Mouse (Mus musculus) embryo, embryonic 10 days (tissue): ENCODE measurements at regions not wholly inside any gene's neighbourhood (a gene's known extent, or its start where the extent isn't known, plus 50 kb on each side); places are given as distances from the start of the nearest gene placed in this dataset.

Source experiments
- DNase-seq: peaks from one replicate; pipeline ENCODE4 v3.0.0-alpha.2; 2015; ENCODE audit warnings: low spot score

DNA sequence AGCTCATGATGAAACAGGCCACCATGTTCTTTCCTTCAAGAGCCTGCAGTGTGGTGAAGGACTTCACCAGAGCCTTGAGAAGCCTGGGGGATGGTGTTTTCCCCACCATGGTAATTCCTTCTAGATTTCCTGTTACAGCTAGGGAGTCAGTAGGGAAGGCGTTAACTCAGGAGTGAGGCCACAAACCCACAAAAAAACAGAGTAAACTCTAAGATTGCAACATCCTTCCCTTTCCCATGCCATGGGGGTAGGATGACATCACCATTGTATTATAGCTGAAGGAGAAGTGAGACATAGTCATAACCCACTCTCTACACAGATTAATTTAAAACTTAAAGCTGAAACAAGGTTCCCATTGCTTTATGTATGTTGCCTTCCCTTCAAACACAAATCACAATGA is 218.7 kb upstream of the F930015N05Rik start:
- no peak for DNase-seq

DNA sequence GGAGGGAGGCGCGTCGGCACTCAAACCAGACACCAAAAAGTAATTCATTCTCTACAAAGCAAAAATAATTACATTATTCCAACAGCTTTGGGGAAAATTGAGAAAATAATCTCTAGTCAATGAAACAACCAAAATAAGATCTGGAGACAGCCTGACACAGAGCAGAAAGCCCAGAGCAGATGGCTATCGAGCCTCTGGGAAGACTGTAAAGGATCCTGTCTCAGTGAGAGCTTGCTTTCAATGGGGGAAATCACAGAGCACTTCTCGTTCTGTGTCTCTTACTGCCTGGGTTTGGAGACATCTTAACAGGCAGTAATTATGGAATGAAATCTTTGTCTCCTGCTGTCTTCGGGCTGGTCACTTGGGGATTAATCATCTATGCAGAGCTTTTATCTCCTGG is 226.7 kb upstream of the F930015N05Rik start:
- DNase-seq = no peak

DNA sequence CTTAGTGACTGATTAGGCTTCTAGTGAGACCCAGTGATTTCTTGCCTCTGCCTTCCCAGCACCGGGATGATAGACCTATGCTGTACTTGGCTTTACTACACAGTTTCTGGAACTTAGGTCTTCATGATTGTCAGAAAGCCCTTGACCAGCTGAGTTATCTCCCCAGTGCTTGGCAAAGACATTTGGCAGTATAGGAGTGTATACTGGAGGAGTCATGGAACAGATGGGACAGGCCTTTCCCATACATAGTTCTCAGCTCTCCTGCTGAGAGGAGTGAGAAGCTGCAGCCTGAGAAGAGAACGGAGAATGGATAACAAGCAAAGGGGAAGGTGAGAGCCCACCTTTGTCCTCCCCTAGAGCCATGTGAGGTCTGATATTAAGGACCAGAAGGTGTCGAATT is 230.6 kb upstream of the F930015N05Rik start:
- DNase-seq = no peak

DNA sequence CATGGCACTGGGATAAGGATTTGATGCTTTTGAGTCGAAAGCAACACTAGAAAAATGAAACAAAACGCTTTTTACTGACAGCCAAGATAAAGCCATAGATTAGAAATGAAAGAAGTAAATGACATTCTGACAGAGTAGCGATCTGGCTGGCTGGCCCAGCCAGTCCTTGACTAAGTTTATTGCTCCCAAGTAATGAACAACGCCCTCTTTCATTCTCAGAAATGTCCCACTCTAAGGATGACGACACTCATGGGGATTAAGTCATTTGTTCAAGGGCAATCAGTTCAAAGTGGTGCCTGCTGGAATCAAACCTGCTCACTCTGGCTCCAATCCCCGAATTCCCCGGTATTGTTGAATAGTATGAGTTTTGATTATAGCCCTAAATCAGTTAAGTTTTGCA is 231.1 kb upstream of the F930015N05Rik start:
- no peak for DNase-seq

- DNase-seq = peak; percentile 36
Observed at GRCm38 (mm10) chr11:64671898-64672297, 235.4 kb upstream of the F930015N05Rik start.

GRCm38 (mm10) chr11:64673546-64673945 is 237.1 kb upstream of the F930015N05Rik start:
- DNase-seq = no peak

GRCm38 (mm10) chr11:64703776-64704175 is 267.3 kb upstream of the F930015N05Rik start:
- no peak for DNase-seq

GRCm38 (mm10) chr11:64711801-64712200 is 267.0 kb upstream of the Elac2 start:
- DNase-seq = no peak

DNA sequence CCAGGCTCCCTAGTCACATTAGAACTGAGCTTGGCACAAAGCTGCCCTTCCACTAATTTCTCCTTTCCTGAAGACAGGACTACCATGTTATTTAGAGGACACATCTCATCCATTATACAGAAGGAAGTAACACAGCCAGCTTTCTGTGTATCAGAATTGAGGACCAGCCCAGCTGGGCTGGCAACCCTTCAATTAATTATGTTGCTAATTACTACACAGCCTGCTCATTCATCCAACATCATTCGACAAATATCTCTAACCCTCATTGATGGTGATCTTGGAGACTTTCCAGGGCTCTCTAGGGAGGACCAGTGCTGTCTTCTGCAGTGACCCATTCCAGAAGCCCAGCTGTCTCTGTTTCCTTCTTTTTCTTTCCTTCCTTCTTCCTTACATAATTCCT is 263.7 kb upstream of the Elac2 start:
- no peak for DNase-seq

- DNase-seq = peak; percentile 87
Observed at GRCm38 (mm10) chr11:64718316-64719085, 260.3 kb upstream of the Elac2 start.

DNA sequence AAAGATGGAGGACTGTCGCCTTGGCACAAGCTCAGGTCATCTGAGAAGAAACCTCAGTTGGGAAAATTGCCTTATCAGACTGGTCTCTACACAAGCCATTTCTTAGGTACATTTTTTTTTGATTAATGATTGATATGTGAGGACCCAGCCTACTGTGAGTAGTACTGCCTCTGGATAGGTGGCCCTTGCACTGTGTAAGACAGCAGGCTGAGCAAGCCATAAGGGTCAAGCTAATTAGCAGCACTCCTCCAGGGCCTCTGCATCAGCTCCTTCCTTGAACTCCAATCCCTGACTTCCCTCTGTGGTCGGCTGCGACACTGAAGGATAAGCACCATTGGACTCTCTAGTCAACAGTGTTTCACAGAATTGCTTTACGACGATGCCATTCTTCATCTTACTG is 252.6 kb upstream of the Elac2 start:
- no peak for DNase-seq

DNA sequence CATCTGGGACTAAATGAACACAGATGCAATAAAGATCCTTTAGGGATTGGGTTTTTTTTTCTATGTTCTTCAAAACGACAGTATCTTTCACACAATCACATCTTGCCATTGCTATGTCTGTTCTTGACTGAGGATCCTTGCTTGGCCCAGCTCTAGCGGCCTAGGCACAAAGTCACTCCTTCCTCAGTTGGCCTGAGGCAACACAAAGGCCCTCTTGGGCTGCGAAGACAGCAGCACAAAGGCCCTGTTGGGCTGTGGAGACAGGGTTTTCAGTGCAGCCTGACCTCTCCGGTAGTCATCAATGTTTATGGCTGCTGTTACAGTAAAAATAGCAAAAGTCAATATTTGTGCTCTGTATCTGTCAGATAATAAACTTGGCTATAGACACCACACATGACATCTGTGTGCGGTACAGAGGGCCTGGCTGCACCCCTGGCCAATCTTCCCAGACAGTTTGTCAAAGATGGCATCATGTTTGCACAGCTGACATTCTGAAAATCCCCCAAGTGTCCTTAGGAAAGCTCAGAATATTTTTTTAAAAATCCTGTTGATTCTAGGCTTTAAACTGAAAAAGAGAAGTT is 250.9 kb upstream of the Elac2 start:
- no peak for DNase-seq

- DNase-seq = peak; percentile 20
Observed at GRCm38 (mm10) chr11:64738948-64739347, 239.9 kb upstream of the Elac2 start.

DNA sequence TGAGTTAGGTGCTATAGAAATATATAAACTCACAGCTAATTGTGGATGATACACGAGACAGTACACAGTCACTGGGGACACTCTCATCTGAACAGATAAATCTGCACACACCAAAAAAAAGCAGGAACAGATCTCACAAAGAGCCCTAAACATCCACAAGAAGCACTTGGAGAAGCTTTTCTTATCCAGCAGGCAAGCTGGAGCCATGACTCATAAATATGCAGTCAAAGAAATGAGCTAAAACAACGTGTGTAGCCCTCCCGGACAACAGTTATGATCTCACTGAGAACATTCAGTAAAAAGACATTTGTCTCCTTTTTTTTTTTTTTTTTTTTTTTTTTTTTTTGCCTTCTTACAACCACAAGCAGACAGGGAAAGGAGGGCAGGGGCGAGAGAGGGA is 235.1 kb upstream of the Elac2 start:
- no peak for DNase-seq

DNA sequence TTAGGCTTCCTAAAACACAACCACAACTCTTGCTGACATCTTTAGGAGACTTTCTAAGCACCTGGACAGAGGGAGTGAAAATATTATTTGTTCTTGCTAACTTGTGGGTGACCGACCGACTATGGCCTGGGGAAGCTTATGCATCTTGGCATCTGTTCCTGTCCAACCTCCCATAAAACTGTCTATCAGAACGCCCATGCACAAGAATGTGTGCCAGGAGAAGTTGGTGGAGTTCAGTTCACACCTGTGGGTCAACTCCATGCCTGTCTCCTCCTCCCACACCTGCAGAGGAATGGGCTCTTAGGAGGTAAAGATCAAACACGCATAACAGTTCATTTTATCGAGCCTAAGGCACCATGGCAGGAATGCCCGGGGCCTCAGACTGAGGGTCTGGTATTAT is 232.7 kb upstream of the Elac2 start:
- no peak for DNase-seq

GRCm38 (mm10) chr11:64749976-64750375 is 228.9 kb upstream of the Elac2 start:
- DNase-seq = peak; percentile 35

DNA sequence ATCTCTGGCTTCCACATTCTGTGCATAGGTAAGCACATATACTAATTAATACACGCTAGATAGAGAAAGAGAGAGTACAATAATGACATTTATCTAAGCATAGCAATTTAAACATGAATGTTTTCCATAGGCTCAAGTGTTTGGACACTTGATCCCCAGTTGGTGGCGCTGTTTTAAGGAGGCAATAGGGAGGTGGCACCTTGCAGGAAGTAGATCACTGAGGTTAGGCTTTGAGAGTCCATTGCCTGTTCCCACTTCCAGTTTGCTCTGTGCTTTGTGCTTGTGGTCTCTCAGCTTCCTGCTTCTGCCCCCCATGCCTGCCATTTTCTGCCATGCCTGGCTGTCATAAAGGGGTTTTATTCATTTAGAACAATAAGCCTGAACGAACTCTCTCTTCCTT is 226.5 kb upstream of the Elac2 start:
- peak; percentile 37 for DNase-seq

DNA sequence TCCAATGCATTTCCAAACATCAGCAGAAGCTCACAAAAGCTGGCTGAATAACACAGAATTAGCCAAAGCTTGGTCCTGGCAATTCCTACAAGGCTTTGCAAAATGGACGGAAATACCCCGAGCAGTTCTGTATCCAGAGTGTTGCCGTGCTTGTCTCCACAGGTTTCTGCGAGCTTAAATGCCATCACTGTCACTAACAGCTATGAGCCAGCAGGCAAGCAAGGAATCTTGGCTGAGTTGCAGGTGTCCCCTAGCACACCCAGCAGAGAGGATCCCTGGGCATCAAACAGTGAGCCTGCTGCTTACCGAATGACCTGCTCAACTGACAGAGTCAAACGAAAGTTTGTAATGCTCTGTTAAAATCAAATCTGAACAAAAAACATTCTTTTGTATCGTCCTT is 226.0 kb upstream of the Elac2 start:
- DNase-seq = no peak

- DNase-seq = peak; percentile 56
Observed at GRCm38 (mm10) chr11:64754076-64754475, 224.8 kb upstream of the Elac2 start.

DNA sequence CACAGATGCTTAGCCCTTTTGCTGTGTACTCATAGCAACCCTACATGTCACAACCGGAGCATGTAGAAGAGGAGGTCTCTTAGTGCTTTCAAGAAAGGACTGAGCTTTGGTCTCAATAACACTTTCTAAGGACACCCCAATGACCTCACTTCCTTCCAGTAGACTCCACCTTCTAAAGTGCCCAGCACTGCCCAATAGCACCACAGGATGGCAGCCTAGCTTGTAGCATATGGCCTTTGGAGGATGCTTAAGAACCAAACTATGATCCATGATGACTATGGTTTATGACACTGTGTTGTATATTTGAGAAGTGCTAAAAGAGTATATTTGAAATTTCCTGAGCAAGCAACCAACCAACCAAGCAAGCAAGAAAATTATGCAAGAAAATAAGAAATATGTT is 223.3 kb upstream of the Elac2 start:
- peak; percentile 35 for DNase-seq

GRCm38 (mm10) chr11:64760626-64761025 is 218.2 kb upstream of the Elac2 start:
- DNase-seq = no peak

DNA sequence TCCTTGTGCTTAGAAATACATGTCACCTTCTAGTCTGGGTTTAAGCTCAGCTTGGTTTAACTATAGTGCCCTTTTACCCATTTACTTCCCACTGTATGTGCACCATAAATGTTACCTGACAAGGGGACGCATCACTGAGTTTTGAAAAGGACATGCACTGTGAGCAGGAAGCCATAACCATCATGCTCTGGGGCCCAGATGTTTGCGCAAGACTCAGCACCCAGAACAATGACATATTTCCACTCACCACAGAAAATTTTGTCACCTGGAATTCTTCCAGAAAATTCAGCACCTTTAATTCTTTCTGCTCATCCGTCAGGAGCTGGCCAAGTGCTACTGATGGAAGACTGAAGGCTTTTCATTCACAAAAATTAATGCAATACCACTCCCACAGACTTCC is 216.1 kb upstream of the Elac2 start:
- no peak for DNase-seq

DNA sequence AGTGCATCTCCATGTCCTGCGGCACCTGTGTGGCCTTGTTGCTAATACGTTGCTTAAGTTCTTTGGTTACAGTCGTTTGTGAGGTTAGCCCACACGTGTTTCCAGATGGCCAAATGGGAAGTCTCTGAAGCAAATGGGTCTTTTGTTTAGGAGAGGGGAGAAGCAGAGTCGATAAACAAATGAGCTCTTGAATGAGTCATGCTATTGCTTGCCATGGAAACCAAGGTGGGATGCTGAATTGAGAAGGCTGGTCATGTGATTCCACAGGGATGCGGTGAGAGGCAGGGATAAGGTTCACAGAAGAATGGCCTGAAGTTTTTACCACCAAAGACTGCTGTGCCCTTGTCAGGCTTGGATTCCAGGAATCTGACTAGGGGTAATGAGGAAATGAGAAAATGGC is 214.8 kb upstream of the Elac2 start:
- no peak for DNase-seq

DNA sequence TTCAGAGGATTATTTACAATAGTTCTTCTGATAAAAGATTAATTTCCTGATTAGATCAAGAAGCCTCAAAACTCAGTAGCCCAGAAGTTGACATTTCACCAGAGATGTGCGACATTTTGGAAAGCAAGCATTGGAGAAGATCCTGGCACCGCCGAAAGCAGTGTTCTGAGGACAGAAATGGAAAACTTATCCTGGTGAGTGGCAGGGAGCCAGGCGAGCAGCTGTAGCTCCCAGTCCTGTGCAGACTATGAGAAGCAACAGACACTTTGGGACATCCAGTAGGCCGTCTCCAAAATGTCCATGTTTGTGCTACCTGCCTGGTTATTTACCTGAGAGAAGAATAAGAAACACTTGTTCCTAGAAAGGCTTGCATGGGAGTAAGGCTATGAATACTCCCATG is 202.1 kb upstream of the Elac2 start:
- DNase-seq = no peak
